Mouse (Mus musculus): ENCODE measurements at regions not wholly inside any gene's neighbourhood (a gene's known extent, or its start where the extent isn't known, plus 50 kb on each side); places are given as distances from the start of the nearest gene placed in this dataset.

DNA sequence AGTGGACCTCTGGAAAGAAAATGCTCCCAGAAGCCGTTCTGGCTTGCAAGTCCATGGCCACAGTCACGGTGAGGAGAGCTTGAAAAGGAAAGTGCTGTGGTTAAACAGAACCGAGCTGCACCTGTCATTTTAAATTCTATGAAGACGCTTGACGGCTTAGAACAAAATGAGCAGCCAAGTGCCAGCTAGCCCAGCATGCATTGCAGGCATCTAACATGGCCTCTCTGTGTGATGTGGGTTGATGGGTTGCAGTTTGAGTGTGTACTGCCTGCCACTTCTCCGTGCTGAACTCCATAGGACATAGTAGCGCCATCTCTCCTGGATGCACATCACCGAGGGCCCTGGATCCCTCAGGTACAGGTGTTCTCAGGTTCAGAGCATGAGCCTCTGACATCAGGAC, 189.1 kb downstream of the Diras2 start:
- Histone ChIP-seq H3K27me3 (ENCODE audit: control insufficient read depth, insufficient read depth, insufficient read length) (no peaks in the 10 kb centered on the region), H3K79me2 (ENCODE audit: control insufficient read depth, insufficient read depth) (no peaks in the 10 kb centered on the region), H3K4me3 (ENCODE audit: insufficient read depth, poor library complexity, severe bottlenecking) (no peak overlapping the region), H3K79me3 (ENCODE audit: low read depth) (no peaks in the 10 kb centered on the region), H3ac (ENCODE audit: control insufficient read depth, insufficient read length, low read depth) (no peak overlapping the region), H3K36me3 (ENCODE audit: control insufficient read depth, insufficient read depth) (no peaks in the 10 kb centered on the region)
- TF ChIP-seq FOSL1 (IDR thresholded peaks at IDR 0.05; ENCODE audit: insufficient read depth, low read length, poor library complexity, severe bottlenecking) (no peak), CEBPB (IDR thresholded peaks at IDR 0.05; ENCODE audit: low read depth) (no peak), MYOD1 (IDR thresholded peaks at IDR 0.05; ENCODE audit: control insufficient read depth, insufficient read length, low read depth) (no peak), USF1 (IDR thresholded peaks at IDR 0.05; ENCODE audit: low read depth) (no peak), MAX (IDR thresholded peaks at IDR 0.05) (no peak), CTCF (IDR thresholded peaks at IDR 0.05; ENCODE audit: control insufficient read depth, insufficient read depth, insufficient read length) (no peak), MYOG (IDR thresholded peaks at IDR 0.05; ENCODE audit: control insufficient read depth, extremely low read depth, insufficient read length) (no peak)

DNA sequence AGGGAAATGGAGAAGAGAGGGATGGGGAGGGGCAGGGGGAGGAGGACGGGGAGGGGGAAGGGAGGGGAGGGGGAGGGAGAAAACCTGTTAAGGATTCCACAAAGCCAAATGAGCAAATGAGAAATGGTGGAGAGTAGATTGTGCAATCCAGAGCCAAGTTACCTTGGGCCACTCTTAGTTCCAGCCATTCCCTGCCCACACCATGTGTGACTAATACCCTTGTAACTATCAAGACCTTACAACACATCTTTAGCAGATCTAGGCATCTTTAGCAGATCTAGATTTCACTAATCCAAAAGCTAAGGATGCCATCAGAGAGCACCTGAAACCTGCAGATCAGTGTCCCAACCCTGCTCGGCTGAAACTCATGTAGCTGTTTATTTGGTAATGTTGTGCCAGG, 186.7 kb downstream of the Diras2 start:
- Histone ChIP-seq H3K79me2 (ENCODE audit: control insufficient read depth, insufficient read depth) (no peaks in the 10 kb centered on the region), H3K79me3 (ENCODE audit: low read depth) (no peaks in the 10 kb centered on the region), H3K4me3 (ENCODE audit: insufficient read depth, poor library complexity, severe bottlenecking) (no peak overlapping the region), H3K27me3 (ENCODE audit: control insufficient read depth, insufficient read depth, insufficient read length) (no peaks in the 10 kb centered on the region), H3K36me3 (ENCODE audit: control insufficient read depth, insufficient read depth) (no peaks in the 10 kb centered on the region), H3ac (ENCODE audit: control insufficient read depth, insufficient read length, low read depth) (no peak overlapping the region)
- TF ChIP-seq CEBPB (IDR thresholded peaks at IDR 0.05; ENCODE audit: low read depth) (peak; percentile 94), USF1 (IDR thresholded peaks at IDR 0.05; ENCODE audit: low read depth) (no peak)

DNA sequence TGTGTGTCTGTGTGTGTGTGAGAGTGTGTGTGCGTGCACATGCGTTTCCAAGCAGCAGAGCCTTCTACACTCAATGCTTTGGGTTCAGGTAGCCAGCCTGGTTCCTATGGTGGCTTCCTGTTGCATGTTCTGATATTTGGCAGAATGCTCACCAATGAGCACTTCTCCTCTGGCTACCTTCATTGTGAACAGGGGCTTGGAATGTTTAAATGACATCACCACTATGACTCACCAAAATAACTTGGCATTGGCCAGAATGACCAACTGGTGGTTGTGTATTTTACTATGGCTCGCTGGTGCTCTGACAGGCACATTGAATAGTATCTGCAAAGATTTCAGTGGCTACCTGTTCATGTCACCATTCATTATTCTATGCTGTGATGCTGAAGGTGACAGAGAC, 186.2 kb downstream of the Diras2 start:
- TF ChIP-seq CEBPB (IDR thresholded peaks at IDR 0.05; ENCODE audit: low read depth) (no peak), FOSL1 (IDR thresholded peaks at IDR 0.05; ENCODE audit: insufficient read depth, low read length, poor library complexity, severe bottlenecking) (peak; percentile 80), CTCF (IDR thresholded peaks at IDR 0.05; ENCODE audit: control insufficient read depth, insufficient read depth, insufficient read length) (no peak), MAX (IDR thresholded peaks at IDR 0.05) (no peak), USF1 (IDR thresholded peaks at IDR 0.05; ENCODE audit: low read depth) (no peak), MYOG (IDR thresholded peaks at IDR 0.05; ENCODE audit: control insufficient read depth, extremely low read depth, insufficient read length) (no peak), MYOD1 (IDR thresholded peaks at IDR 0.05; ENCODE audit: control insufficient read depth, insufficient read length, low read depth) (peak; percentile 69)
- Histone ChIP-seq H3K27me3 (ENCODE audit: control insufficient read depth, insufficient read depth, insufficient read length) (no peaks in the 10 kb centered on the region), H3K36me3 (ENCODE audit: control insufficient read depth, insufficient read depth) (no peaks in the 10 kb centered on the region), H3K79me3 (ENCODE audit: low read depth) (no peaks in the 10 kb centered on the region), H3K4me3 (ENCODE audit: insufficient read depth, poor library complexity, severe bottlenecking) (no peak overlapping the region), H3ac (ENCODE audit: control insufficient read depth, insufficient read length, low read depth) (no peak overlapping the region), H3K79me2 (ENCODE audit: control insufficient read depth, insufficient read depth) (no peaks in the 10 kb centered on the region)

DNA sequence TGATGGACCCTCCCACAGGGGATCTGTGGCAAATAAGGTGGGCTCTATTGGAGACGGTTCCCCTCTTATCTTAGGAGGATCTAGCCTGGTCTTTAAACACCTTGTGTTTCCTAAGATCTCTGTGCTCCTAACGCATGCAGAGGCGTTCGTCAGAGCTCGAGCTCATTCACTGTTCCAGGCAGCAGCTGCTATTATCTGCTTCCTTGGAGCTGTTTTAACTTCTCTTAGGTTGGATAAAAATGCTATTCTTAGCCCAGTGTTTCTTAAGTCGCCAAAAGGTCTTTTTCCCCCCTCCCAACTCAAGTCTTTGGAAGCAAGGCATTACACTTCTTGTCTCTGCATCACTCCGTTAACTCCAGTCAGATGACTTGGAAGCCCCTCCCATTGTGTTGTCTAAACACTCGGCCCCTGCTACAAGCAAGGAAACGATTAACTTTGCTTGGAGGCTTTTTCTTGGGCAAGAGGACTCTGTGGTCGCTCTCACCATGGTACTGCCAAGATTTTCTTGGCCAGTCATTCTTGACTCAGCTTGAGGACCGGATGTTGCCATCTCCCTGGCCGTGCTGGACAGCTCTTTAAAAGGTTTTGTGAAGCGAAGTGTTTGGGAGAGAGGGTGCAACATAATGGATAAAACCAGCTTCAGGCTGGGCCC, 185.6 kb downstream of the Diras2 start:
- H3ac ChIP-seq (ENCODE audit: control insufficient read depth, insufficient read length, low read depth) = no peak overlapping the region
- H3K4me3 ChIP-seq (ENCODE audit: insufficient read depth, poor library complexity, severe bottlenecking) = no peak overlapping the region
- no peaks in the 10 kb centered on the region for H3K27me3 ChIP-seq (ENCODE audit: control insufficient read depth, insufficient read depth, insufficient read length)
- no peak for TF ChIP-seq FOSL1 (IDR thresholded peaks at IDR 0.05; ENCODE audit: insufficient read depth, low read length, poor library complexity, severe bottlenecking)
- no peak for TF ChIP-seq CTCF (IDR thresholded peaks at IDR 0.05; ENCODE audit: control insufficient read depth, insufficient read depth, insufficient read length)
- TF ChIP-seq USF1 (IDR thresholded peaks at IDR 0.05; ENCODE audit: low read depth) = peak; percentile 44
- peak; percentile 66 for TF ChIP-seq CEBPB (IDR thresholded peaks at IDR 0.05; ENCODE audit: low read depth)
- H3K79me3 ChIP-seq (ENCODE audit: low read depth) = no peaks in the 10 kb centered on the region
- no peaks in the 10 kb centered on the region for H3K36me3 ChIP-seq (ENCODE audit: control insufficient read depth, insufficient read depth)
- H3K79me2 ChIP-seq (ENCODE audit: control insufficient read depth, insufficient read depth) = no peaks in the 10 kb centered on the region

DNA sequence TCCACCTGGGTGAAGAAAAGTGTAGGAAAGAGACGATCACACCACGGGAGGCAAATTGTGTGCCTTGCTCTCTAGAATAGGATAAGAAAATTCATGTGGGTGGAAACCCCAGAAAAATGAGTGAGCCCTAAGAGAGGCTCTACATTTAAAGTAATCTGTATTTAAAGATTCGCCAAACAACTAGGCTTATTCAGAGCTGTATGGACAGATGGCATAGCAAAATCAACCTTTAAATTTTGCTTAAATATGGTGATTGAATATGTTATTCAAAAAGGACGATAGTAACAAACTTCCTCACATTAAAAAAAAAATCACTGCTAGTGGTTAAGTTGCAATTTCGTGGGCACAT, 185.1 kb downstream of the Diras2 start:
- Histone ChIP-seq H3K79me3 (ENCODE audit: low read depth) (no peaks in the 10 kb centered on the region), H3ac (ENCODE audit: control insufficient read depth, insufficient read length, low read depth) (no peak overlapping the region), H3K36me3 (ENCODE audit: control insufficient read depth, insufficient read depth) (no peaks in the 10 kb centered on the region), H3K4me3 (ENCODE audit: insufficient read depth, poor library complexity, severe bottlenecking) (no peak overlapping the region), H3K27me3 (ENCODE audit: control insufficient read depth, insufficient read depth, insufficient read length) (no peaks in the 10 kb centered on the region), H3K79me2 (ENCODE audit: control insufficient read depth, insufficient read depth) (no peaks in the 10 kb centered on the region)
- TF ChIP-seq CEBPB (IDR thresholded peaks at IDR 0.05; ENCODE audit: low read depth) (no peak), FOSL1 (IDR thresholded peaks at IDR 0.05; ENCODE audit: insufficient read depth, low read length, poor library complexity, severe bottlenecking) (no peak), USF1 (IDR thresholded peaks at IDR 0.05; ENCODE audit: low read depth) (no peak), MYOD1 (IDR thresholded peaks at IDR 0.05; ENCODE audit: control insufficient read depth, insufficient read length, low read depth) (no peak), CTCF (IDR thresholded peaks at IDR 0.05; ENCODE audit: control insufficient read depth, insufficient read depth, insufficient read length) (no peak), MAX (IDR thresholded peaks at IDR 0.05) (no peak), MYOG (IDR thresholded peaks at IDR 0.05; ENCODE audit: control insufficient read depth, extremely low read depth, insufficient read length) (no peak)

DNA sequence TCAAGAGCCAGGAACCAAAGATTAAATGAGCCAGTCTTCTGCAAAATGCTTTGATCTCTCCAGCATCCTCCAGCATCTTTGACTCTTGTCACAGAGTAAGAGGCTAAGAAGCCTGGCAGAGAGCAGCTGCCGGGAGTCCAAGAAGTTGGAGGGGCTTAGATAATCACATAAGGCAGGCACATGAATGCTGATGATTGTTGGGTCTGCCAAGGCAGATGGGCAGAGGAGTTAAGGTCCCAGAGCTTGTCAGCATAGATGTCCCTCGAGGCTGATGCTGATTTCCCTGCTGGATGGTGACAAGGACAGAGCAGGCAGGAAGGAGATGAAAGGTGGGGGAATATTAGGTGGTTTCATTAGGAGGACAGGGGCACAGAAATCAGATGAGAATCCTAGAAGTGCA, 183.4 kb downstream of the Diras2 start:
- no peak for TF ChIP-seq CEBPB (IDR thresholded peaks at IDR 0.05; ENCODE audit: low read depth)
- TF ChIP-seq MYOD1 (IDR thresholded peaks at IDR 0.05; ENCODE audit: control insufficient read depth, insufficient read length, low read depth) = no peak
- TF ChIP-seq FOSL1 (IDR thresholded peaks at IDR 0.05; ENCODE audit: insufficient read depth, low read length, poor library complexity, severe bottlenecking) = no peak
- TF ChIP-seq MYOG (IDR thresholded peaks at IDR 0.05; ENCODE audit: control insufficient read depth, extremely low read depth, insufficient read length) = no peak
- no peak for TF ChIP-seq MAX (IDR thresholded peaks at IDR 0.05)
- TF ChIP-seq USF1 (IDR thresholded peaks at IDR 0.05; ENCODE audit: low read depth) = no peak
- TF ChIP-seq CTCF (IDR thresholded peaks at IDR 0.05; ENCODE audit: control insufficient read depth, insufficient read depth, insufficient read length) = no peak
- Histone ChIP-seq H3K4me3 (ENCODE audit: insufficient read depth, poor library complexity, severe bottlenecking) (no peak overlapping the region), H3ac (ENCODE audit: control insufficient read depth, insufficient read length, low read depth) (no peak overlapping the region), H3K36me3 (ENCODE audit: control insufficient read depth, insufficient read depth) (no peaks in the 10 kb centered on the region), H3K27me3 (ENCODE audit: control insufficient read depth, insufficient read depth, insufficient read length) (no peaks in the 10 kb centered on the region), H3K79me2 (ENCODE audit: control insufficient read depth, insufficient read depth) (no peaks in the 10 kb centered on the region), H3K79me3 (ENCODE audit: low read depth) (no peaks in the 10 kb centered on the region)

Data from C2C12 (cell line).